Mouse (Mus musculus) liver, adult 2 months (tissue): Measurements from ENCODE around the gene Ccdc191.

ENCODE experiments used
- CTCF ChIP-seq: fragments of 200-500 bp; IDR thresholded peaks from 2 replicates; pipeline ENCODE4 v1.5.1; 2011; ENCODE audit warnings: low read depth, low read length, control low read depth
- POLR2A ChIP-seq: fragments of 200-500 bp; IDR thresholded peaks from 2 replicates; pipeline ENCODE4 v1.6.1; 2011; ENCODE audit warnings: low read length, control low read depth; ENCODE audit not compliant: insufficient read depth; ENCODE audit errors: extremely low read depth

DNA sequence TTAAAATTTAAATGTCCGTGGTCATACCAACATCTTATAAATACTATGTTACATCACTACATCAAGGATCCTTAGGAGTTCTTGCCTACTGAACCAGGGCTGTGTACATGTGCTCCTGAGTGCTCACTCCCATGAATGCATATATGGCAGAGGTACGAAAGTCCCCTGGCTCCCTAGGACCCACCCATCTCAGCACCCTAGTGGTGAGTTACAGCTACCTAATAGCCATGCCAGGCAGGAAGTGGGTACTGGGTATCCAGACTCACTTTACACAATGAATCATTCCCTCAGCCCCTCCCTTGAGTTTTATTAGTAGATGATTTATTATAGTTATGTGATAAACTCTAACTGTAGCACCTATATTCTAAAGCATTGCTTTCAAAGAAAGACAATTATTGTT, 7.3 kb upstream of the Ccdc191 start:
- TF ChIP-seq CTCF (no peak), POLR2A (no peak)
